Mouse (Mus musculus): ENCODE measurements at regions not wholly inside any gene's neighbourhood (a gene's known extent, or its start where the extent isn't known, plus 50 kb on each side); places are given as distances from the start of the nearest gene placed in this dataset.

GRCm38 (mm10) chr12:14069049-14069448, 82.8 kb downstream of the Fam84a start (continued):
- TF ChIP-seq GABPA (IDR thresholded peaks at IDR 0.05; ENCODE audit: low read depth, low read length) (peak; percentile 60; the same call in 1 of the 2 replicates), SIN3A (IDR thresholded peaks at IDR 0.05; ENCODE audit: low read length) (peak; percentile 63), ZMIZ1 (IDR thresholded peaks at IDR 0.05; ENCODE audit: low read depth, low read length) (no peak), EP300 (IDR thresholded peaks at IDR 0.05; ENCODE audit: low read depth in 1 of 2, low read length in 2 of 2) (peak; percentile 96 to 97), BHLHE40 (IDR thresholded peaks at IDR 0.05; ENCODE audit: borderline replicate concordance, low read depth, low read length) (no peak), MYB (IDR thresholded peaks at IDR 0.05; ENCODE audit: low read depth, low read length) (peak; percentile 80), TBP (IDR thresholded peaks at IDR 0.05; ENCODE audit: low read depth, low read length) (no peak), MYC (IDR thresholded peaks at IDR 0.05; ENCODE audit: low read depth, low read length) (no peak)

GRCm38 (mm10) chr12:14065401-14065800, 86.5 kb downstream of the Fam84a start:
- peaks cover 0 to 7% of the 10 kb centered on the region in 2 experiments; a peak in 3 of 4 replicates for H3K4me1 ChIP-seq (ENCODE audit: control insufficient read depth in 1 of 2, insufficient read depth in 2 of 2, low read length in 2 of 2)
- H3K9me3 ChIP-seq (replicated peaks; ENCODE audit: insufficient read depth, low read length): no peaks in the 10 kb centered on the region
- no peak for TF ChIP-seq ZNF384 (IDR thresholded peaks at IDR 0.05; ENCODE audit: low read depth, low read length)
- H3K9ac ChIP-seq (ENCODE audit: control insufficient read depth, low read depth, low read length, poor library complexity, severe bottlenecking): no peak overlapping the region
- no peak overlapping the region for H3K4me3 ChIP-seq (ENCODE audit: control insufficient read depth in 1 of 2, insufficient read depth in 1 of 2, low read depth in 2 of 2, low read length in 2 of 2)
- no peak for DNase-seq (ENCODE audit: low read depth, low spot score)
- H3K79me2 ChIP-seq (ENCODE audit: control insufficient read depth, insufficient read depth, low read length, poor library complexity): no peaks in the 10 kb centered on the region
- H3K36me3 ChIP-seq (ENCODE audit: control insufficient read depth in 1 of 2, insufficient read depth in 2 of 2, low read length in 2 of 2): peaks cover 0 to 15% of the 10 kb centered on the region in 2 experiments; a peak in 2 of 4 replicates
- H3K27me3 ChIP-seq (ENCODE audit: control insufficient read depth in 1 of 2, insufficient read depth in 2 of 2, low read length in 2 of 2): no peaks in the 10 kb centered on the region
- H3K27ac ChIP-seq (ENCODE audit: control insufficient read depth, low read depth, low read length): no peak overlapping the region

- Histone ChIP-seq H3K36me3 (ENCODE audit: control insufficient read depth in 1 of 2, insufficient read depth in 2 of 2, low read length in 2 of 2) (peaks cover 0 to 8% of the 10 kb centered on the region in 2 experiments; a peak in 2 of 4 replicates), H3K27ac (ENCODE audit: control insufficient read depth, low read depth, low read length) (no peak overlapping the region), H3K9ac (ENCODE audit: control insufficient read depth, low read depth, low read length, poor library complexity, severe bottlenecking) (no peak overlapping the region), H3K9me3 (replicated peaks; ENCODE audit: insufficient read depth, low read length) (no peaks in the 10 kb centered on the region), H3K27me3 (ENCODE audit: control insufficient read depth in 1 of 2, insufficient read depth in 2 of 2, low read length in 2 of 2) (no peaks in the 10 kb centered on the region), H3K79me2 (ENCODE audit: control insufficient read depth, insufficient read depth, low read length, poor library complexity) (no peaks in the 10 kb centered on the region), H3K4me3 (ENCODE audit: control insufficient read depth in 1 of 2, insufficient read depth in 1 of 2, low read depth in 2 of 2, low read length in 2 of 2) (no peak overlapping the region), H3K4me1 (ENCODE audit: control insufficient read depth in 1 of 2, insufficient read depth in 2 of 2, low read length in 2 of 2) (no peaks in the 10 kb centered on the region; a peak in 1 of 4 replicates)
- peak; percentile 71 for DNase-seq (ENCODE audit: low read depth, low spot score)
- TF ChIP-seq NELFE (IDR thresholded peaks at IDR 0.05; ENCODE audit: low read depth, low read length) (no peak), MYC (IDR thresholded peaks at IDR 0.05; ENCODE audit: low read depth, low read length) (no peak), ETS1 (IDR thresholded peaks at IDR 0.05; ENCODE audit: low read depth, low read length) (peak; percentile 21; the same call in 1 of the 2 replicates), MAFK (IDR thresholded peaks at IDR 0.05; ENCODE audit: borderline replicate concordance, low read depth, low read length) (no peak), KAT2A (conservative IDR thresholded peaks at IDR 0.05; ENCODE audit: low read depth, low read length) (no peak), UBTF (IDR thresholded peaks at IDR 0.05; ENCODE audit: borderline replicate concordance, insufficient read depth, low read depth, low read length) (no peak), GATA1 (IDR thresholded peaks at IDR 0.05; ENCODE audit: low read depth, low read length) (peak; percentile 71), EP300 (IDR thresholded peaks at IDR 0.05; ENCODE audit: low read depth in 1 of 2, low read length in 2 of 2) (peak; percentile 74 to 76), ZNF384 (IDR thresholded peaks at IDR 0.05; ENCODE audit: low read depth, low read length) (no peak), MXI1 (IDR thresholded peaks at IDR 0.05; ENCODE audit: low read depth, low read length) (no peak), POLR2AphosphoS5 (IDR thresholded peaks at IDR 0.05; ENCODE audit: borderline replicate concordance, low read depth, low read length) (no peak), JUND (IDR thresholded peaks at IDR 0.05; ENCODE audit: low read depth, low read length) (no peak), MAX (IDR thresholded peaks at IDR 0.05; ENCODE audit: low read length) (no peak), RCOR1 (IDR thresholded peaks at IDR 0.05; ENCODE audit: low read depth, low read length) (0 out of 2 replicates have a peak, but pooled peaks have one; percentile 40), BHLHE40 (IDR thresholded peaks at IDR 0.05; ENCODE audit: borderline replicate concordance, low read depth, low read length) (no peak), TCF12 (IDR thresholded peaks at IDR 0.05; ENCODE audit: low read depth, low read length) (peak; percentile 23; the same call in 1 of the 2 replicates), TAL1 (IDR thresholded peaks at IDR 0.05; ENCODE audit: low read length) (peak; percentile 21), ELF1 (IDR thresholded peaks at IDR 0.05; ENCODE audit: low read depth, low read length) (no peak), ZC3H11A (IDR thresholded peaks at IDR 0.05; ENCODE audit: low read depth, low read length) (no peak), GABPA (IDR thresholded peaks at IDR 0.05; ENCODE audit: low read depth, low read length) (no peak), MYB (IDR thresholded peaks at IDR 0.05; ENCODE audit: low read depth, low read length) (no peak), USF1 (IDR thresholded peaks at IDR 0.05; ENCODE audit: low read depth, low read length) (no peak), CTCF (IDR thresholded peaks at IDR 0.05 in 2 of 3, conservative IDR thresholded peaks at IDR 0.05 in 1 of 3; ENCODE audit: control insufficient read depth in 1 of 3, insufficient read depth in 1 of 3, low read depth in 2 of 3, low read length in 3 of 3, poor library complexity in 1 of 3, severe bottlenecking in 1 of 3) (no peak)
These were observed 88.6 kb downstream of the Fam84a start for GRCm38 (mm10) chr12:14063276-14063675.

Measured in MEL (cell line).